Mouse (Mus musculus) heart, postnatal 10 days (tissue): Measurements from ENCODE around the gene Tssk6. TPM values are rescaled to one million over a fixed set of nuclear protein-coding genes. Genes with fewer than 3 reads are reported as not detected.

Source experiments
- DNase-seq, 2 experiments: peaks; one replicate each; pipeline ENCODE4 v3.0.0; 2021
- intact Hi-C: fragments of 180-260 bp; cut with DNase I; formaldehyde crosslinking; loops from one replicate; pipeline ENCODE4 v1.15.1; 2025
- total RNA-seq, 2 experiments: library from RNA; stranded (reverse); gene quantifications; 2 replicates each; pipeline ENCODE4 v1.2.3; 2021

Gene Tssk6
- under 1 TPM; 0.25 to 0.31 TPM for total RNA-seq

DNA sequence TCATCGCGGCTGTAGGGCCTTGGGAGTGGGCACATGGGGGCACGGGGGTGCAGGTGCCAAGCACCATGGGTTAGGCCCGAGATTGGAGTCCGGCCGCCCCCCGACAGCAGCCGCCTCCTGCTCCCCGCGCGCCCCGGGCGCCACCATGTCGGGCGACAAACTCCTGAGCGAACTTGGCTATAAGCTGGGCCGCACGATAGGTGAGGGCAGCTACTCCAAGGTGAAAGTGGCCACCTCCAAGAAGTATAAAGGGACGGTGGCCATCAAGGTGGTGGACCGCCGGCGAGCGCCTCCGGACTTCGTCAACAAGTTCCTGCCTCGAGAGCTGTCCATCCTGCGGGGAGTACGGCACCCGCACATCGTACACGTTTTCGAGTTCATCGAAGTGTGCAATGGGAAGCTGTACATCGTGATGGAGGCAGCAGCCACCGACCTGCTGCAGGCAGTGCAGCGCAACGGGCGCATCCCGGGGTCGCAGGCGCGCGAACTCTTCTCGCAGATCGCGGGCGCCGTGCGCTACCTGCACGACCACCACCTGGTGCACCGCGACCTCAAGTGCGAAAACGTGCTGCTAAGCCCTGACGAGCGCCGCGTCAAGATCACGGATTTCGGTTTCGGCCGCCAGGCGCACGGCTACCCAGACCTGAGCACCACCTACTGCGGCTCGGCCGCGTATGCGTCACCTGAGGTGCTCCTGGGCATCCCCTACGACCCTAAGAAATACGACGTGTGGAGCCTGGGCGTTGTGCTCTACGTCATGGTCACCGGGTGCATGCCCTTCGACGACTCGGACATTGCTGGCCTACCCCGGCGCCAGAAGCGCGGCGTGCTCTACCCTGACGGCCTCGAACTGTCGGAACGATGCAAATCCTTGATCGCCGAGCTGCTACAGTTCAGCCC is at the start of gene Tssk6, which contains the start of the genes Ndufa13 and Yjefn3:
Tssk6 (plus strand) TSS at position 22 of the 900 bp plus-strand sequence.
Ndufa13 (minus strand) TSS at position 396 of the 900 bp plus-strand sequence.
Yjefn3 (minus strand) TSS at position 550 of the 900 bp plus-strand sequence.
- intact Hi-C loops, result no loop called here
- DNase-seq, result peak in 1 of 2 experiments; percentile 47

DNA sequence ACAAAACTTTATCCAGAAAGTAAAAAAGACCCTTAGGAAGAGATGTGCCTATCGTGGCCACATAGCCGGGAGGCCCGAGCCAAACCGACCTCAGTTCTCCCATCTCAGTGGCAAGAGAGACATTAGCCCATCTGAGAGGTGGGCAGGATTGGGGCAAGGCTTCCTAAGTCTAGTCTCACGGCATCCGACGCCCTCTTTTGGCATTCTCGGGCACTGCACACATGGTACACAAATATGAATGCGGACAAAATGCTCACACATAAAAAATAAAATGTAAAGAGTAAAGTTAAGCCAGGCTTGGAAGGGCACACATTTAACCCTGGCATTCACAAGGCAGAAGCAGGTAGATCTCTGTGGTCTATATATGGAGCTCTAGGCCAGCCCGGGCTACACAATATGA is 48.1 kb upstream of the Tssk6 start:
- DNase-seq, result no peak
- intact Hi-C loops, result no loop called here

DNA sequence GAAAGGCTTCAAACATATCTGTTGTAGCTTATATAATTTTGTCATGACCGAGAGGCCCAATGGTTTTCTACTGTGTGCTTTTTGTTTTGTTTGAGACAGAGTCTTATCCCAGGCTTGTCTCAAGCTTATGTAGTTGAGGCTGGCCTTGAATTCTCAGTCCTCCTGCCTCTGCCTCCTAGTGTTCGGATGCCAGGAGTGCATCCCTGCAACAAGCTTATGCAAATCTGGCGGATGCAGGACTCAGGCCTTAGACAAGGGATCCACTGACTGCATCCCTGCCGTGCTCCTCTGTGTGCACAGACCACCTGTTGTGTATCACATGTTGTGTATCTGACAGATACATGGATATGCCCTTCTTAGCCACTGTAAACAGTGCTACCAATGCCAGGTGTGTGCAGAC is 41.2 kb upstream of the Tssk6 start:
- intact Hi-C loops, result no loop called here
- no peak for DNase-seq

- no peak for DNase-seq
- intact Hi-C loops, result no loop called here
These were observed 40.7 kb upstream of the Tssk6 start for GRCm38 (mm10) chr8:69861251-69861650.

DNA sequence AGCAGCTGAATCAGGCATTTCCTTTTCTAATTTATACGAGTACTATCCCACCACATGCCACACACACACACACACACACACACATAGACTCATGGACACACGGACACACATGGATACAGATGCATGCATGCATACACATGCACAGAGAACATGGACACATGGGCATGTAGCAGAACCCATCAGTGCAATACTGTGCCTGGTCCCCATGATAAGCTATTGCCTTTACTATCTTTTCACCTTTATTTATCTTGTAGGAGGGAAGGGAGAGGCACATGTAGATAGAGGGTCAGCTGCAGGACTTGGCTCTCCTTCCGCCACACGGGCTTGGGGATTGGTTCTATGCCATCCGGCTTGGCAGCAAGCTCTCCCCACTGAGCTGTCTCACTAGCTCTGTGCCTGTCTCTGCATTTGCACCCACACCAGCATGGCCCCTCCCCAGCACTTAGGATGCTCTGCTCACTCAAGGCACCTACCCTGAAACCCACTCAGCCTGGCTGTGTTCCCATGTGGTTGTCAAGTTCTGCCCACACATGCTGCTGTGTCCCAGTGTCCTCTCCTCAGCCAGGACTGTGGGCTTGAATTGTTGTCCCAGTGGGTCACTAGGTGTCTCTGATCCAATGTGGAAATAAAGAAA is 38.5 kb upstream of the Tssk6 start:
- intact Hi-C loops, result loop anchor here (2.0 kb wide), 1 partner anchor 27 kb away; no protein-coding TSS in a partner anchor
- DNase-seq, result no peak

DNA sequence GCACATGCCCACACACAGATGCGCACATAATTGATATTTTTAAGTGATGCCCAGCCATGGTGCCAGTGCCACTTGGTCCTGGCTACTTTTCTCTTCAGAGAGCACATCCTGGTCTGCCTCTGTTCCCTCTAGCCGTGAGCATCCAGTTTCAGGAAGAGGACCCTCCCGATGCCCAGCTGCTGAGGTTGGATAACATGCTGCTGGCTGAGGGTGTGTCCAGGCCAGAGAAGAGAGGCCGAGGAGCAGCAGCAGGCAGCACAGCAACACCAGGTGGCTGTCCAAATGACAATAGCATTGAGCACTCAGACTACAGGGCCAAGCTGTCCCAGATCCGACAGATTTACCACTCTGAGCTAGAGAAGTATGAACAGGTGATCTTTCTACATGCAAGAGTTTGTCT is 37.8 kb upstream of the Tssk6 start:
- intact Hi-C loops, result no loop called here
- no peak for DNase-seq

DNA sequence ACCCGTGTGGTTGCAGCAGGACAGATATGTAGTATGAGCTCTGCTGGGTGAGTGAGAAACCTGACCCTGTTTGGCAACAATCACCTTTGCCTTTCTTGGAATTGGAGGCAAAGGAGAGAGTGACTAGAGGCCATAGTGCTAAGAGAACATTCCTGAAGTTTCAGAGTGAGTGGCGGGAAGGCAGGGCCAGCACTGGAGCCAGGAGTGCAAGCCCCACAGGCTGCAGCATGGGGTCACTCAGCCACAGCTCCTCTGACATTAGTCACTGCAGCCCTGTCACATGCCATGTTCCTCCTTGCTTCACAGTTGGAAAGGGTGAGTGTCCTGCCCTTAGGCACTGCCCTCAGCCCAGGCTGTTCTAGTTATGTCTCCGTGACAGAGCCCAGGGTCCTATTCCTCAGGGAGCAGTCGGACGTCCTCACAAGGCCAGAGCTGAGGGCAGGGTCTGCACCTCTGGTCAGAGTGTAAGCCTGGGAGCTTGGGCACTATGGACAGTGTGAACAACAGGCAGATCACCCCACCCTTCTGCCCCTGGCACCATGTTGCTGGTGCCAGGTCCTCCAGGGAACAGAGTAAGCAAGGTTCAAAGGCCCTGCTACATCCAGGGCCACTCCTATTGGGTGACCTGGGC is 34.2 kb upstream of the Tssk6 start:
- DNase-seq, result peak in 1 of 2 experiments; percentile 20
- intact Hi-C loops, result no loop called here

- DNase-seq, result no peak
- intact Hi-C loops, result loop anchor here (5.0 kb wide), 1 partner anchor 243 kb away; the partner anchor contains the start of gene Zfp868
These were observed 31.8 kb upstream of the Tssk6 start for GRCm38 (mm10) chr8:69870003-69870765.

DNA sequence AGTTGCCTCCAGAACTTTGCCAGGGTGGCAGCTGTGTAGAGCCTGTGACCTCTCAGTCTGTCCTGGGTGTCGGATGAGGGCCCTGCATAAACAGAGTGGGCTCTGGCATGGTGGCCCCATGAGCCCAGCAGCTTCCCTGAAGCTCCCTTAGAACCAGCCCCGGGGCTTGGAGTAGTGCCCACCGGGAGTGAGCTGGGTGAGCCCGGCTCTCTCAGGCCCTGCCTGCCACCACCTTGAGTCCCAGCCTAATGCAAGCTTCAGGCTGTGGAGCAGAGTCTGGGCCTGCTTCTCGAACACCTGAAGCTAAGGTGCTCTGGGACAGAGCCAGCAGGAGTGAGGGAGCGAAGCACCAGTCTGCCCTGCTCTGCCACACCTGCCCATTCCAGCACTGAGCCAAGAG is 31.1 kb upstream of the Tssk6 start:
- intact Hi-C loops, result loop anchor here (5.0 kb wide), 1 partner anchor 244 kb away; the partner anchor contains the start of gene Zfp868
- no peak for DNase-seq

GRCm38 (mm10) chr8:69874155-69874554 is 27.8 kb upstream of the Tssk6 start:
- intact Hi-C loops, result loop anchor here (1.0 to 5.0 kb wide), 3 partner anchors 39 to 293 kb away; partner anchors contain the start of gene Zfp868
- DNase-seq, result peak; percentile 69 to 84

DNA sequence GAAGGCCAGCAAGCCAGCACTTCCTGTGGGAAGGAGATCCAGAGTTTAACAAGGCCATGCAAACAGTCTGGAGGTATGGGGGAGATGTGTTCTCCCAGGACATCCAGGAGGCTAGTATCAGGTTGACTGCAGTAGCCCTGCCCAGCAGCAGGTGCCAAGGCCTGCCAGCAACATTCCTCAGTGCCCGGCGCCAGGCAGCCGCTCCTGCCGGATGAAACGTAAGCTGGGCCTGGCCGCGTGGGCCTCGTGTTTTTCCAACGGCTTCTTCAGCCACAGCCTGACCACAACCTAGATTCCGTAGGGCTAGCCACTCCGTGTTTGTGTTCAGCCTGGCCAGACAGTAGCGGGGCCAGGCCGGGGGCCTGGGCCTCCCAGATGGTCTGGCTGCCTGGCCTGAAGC is 27.3 kb upstream of the Tssk6 start:
- intact Hi-C loops, result loop anchor here (1.0 to 5.0 kb wide), 3 partner anchors 39 to 292 kb away; partner anchors contain the start of gene Zfp868
- no peak for DNase-seq

- intact Hi-C loops, result no loop called here
- DNase-seq, result no peak
These were observed 25.9 kb upstream of the Tssk6 start for GRCm38 (mm10) chr8:69876097-69876496.

- DNase-seq, result no peak
- intact Hi-C loops, result no loop called here
These were observed 25.0 kb upstream of the Tssk6 start for GRCm38 (mm10) chr8:69876967-69877366.

DNA sequence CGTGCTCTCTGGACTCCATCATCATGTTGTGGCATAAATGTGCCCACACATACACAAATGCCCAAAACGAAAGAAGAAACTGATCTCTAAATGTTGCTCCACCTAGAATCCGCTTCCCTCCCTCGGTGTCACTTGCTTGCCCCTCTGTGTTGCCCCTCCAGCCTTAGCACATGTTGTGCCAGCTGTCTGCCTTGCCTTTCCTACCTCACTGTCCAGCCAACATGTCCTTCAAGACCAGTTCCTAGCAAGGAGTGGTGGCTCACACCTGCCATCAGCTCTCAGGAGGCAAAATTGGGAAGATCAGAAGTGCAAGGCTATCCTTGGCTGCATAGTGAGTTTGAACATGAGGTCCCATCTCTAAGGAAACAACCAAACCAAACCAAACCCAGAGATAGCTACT is 24.6 kb upstream of the Tssk6 start:
- intact Hi-C loops, result no loop called here
- DNase-seq, result no peak

GRCm38 (mm10) chr8:69877992-69878391 is 24.0 kb upstream of the Tssk6 start:
- intact Hi-C loops, result no loop called here
- DNase-seq, result no peak

DNA sequence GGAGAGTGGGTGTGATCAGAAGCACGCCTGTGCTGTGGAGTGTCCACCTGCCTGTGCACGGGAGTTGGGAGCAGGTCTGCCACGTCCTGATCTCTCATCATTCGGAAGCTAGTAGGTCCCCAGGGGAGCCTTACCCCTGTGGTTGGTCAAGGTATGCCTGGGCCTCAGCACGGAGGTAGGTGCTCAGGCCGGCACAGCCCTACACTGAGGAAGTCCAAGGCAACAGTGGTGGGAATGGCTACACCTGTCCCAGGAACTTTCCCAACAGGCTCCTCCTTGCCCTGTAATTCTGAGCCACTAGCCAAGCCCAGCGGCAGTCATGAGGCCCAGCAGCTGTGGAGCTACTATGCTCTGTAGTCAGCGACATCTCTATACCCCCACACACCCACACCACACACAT is 22.3 kb upstream of the Tssk6 start:
- DNase-seq, result no peak
- intact Hi-C loops, result no loop called here

GRCm38 (mm10) chr8:69880841-69881240 is 21.1 kb upstream of the Tssk6 start:
- intact Hi-C loops, result no loop called here
- no peak for DNase-seq

DNA sequence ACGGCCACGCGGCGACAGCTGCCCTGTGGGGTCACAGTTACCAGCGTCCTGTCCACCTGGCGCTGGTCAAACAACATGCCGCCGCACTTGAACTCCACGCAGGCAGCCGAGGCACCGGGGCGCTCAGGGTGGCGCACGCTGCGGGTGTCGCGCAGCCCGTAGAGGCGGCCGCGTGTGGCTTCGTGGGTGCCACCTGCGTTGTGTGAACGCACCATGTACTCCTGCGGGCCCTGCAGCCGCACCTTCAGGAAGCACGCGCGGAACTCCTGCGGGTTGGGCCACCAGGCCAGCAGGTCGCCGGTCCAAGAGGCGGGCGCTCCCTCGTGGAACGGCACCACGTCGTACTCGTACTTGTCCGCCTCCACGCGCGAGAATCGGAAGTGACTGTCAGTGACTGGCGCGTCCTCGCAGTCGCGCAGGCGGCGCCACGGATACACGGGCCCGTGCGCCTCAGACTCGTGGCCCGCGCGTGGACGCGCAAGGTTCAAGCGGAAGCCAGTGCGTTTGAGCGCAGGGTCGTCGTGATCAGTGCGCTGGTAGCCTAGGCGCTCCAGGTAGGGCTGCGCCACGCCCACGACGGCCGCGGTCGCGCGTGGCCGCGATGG is 20.6 kb upstream of the Tssk6 start:
- intact Hi-C loops, result no loop called here
- no peak for DNase-seq

DNA sequence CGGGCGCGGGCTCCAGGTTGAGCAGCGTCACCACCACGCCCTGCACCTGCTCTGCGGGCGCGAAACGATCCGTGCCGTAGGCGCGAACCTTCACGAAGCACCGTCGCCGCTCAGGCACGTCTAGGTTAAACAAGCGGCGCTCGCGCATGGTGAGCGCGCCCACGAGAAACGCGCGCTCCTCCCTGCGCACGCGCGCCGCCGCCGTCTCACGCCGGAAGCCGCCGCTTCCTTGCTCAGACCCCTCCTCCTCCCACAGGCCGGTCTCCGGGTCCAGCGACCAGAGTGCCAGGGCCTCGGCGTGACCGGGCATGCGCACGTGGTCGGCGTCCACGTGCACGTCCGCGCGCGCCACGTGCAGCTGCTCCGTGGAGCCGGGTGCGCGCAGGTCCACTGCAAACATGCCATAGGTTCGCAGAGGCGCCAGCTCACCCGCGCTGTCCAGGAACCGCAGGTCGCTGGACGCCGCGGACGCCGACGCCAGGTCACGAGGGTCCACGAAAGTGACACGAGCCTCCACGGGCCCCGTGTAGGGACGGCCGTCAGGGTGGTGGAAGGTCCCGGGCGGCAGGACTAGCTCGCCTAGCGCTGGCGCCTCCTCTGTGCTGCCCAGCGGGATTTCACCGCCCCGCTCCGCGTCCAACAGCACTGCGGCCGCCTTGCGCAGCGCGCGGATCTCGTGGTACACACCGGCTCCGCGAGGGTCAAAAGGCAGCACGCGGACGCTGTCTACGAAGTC is 19.8 kb upstream of the Tssk6 start:
- intact Hi-C loops, result no loop called here
- DNase-seq, result peak; percentile 68 to 74
